Mouse (Mus musculus) 3T3-L1 (cell line): ENCODE results near the gene Ncs1.

ENCODE experiments used
- DNase-seq: peaks from one replicate; pipeline ENCODE4 v3.0.0-alpha.2; 2015; ENCODE audit warnings: low read depth, low spot score

Ncs1 gene

GRCm38 (mm10) chr2:31277810-31278209 is 32.2 kb downstream of the Ncs1 start:
- DNase-seq: no peak

GRCm38 (mm10) chr2:31278483-31278882 is 32.9 kb downstream of the Ncs1 start:
- no peak for DNase-seq

GRCm38 (mm10) chr2:31281138-31281537 is 35.5 kb downstream of the Ncs1 start:
- no peak for DNase-seq

GRCm38 (mm10) chr2:31282266-31282665 is 36.6 kb downstream of the Ncs1 start:
- no peak for DNase-seq

GRCm38 (mm10) chr2:31282880-31283279 is 37.3 kb downstream of the Ncs1 start:
- no peak for DNase-seq

GRCm38 (mm10) chr2:31284531-31284930 is 38.9 kb downstream of the Ncs1 start:
- no peak for DNase-seq

GRCm38 (mm10) chr2:31291421-31291820 is 45.8 kb downstream of the Ncs1 start:
- peak; percentile 81 for DNase-seq

GRCm38 (mm10) chr2:31294985-31295384 is 49.4 kb downstream of the Ncs1 start:
- peak; percentile 82 for DNase-seq

- DNase-seq: no peak
These were observed 50.8 kb downstream of the Ncs1 start for GRCm38 (mm10) chr2:31296395-31296794.

- DNase-seq: peak; percentile 78
These were observed 52.1 kb downstream of the Ncs1 start for GRCm38 (mm10) chr2:31297602-31298268.

- DNase-seq: no peak
These were observed 53.2 kb downstream of the Ncs1 start for GRCm38 (mm10) chr2:31298814-31299213.

GRCm38 (mm10) chr2:31299266-31299665 is 53.6 kb downstream of the Ncs1 start:
- DNase-seq: peak; percentile 63

- peak; percentile 62 for DNase-seq
These were observed 54.4 kb downstream of the Ncs1 start for GRCm38 (mm10) chr2:31299996-31300395.

- DNase-seq: no peak
These were observed 57.6 kb downstream of the Ncs1 start for GRCm38 (mm10) chr2:31303177-31303576.

GRCm38 (mm10) chr2:31304191-31304590 is 58.6 kb downstream of the Ncs1 start:
- no peak for DNase-seq

GRCm38 (mm10) chr2:31304801-31305665 is 59.4 kb downstream of the Ncs1 start:
- DNase-seq: no peak

GRCm38 (mm10) chr2:31305684-31306083 is 60.1 kb downstream of the Ncs1 start:
- DNase-seq: peak; percentile 47

GRCm38 (mm10) chr2:31308257-31308656 is 62.6 kb downstream of the Ncs1 start:
- no peak for DNase-seq

GRCm38 (mm10) chr2:31309549-31309948 is 63.9 kb downstream of the Ncs1 start:
- no peak for DNase-seq

GRCm38 (mm10) chr2:31314007-31314465 is 68.4 kb downstream of the Ncs1 start, which contains the start of gene Hmcn2:
Gene Hmcn2, plus strand, starts transcription at chr2:31314415.
- no peak for DNase-seq

GRCm38 (mm10) chr2:31318162-31318561 is 72.5 kb downstream of the Ncs1 start:
- no peak for DNase-seq

GRCm38 (mm10) chr2:31319200-31319599 is 73.6 kb downstream of the Ncs1 start:
- DNase-seq: no peak

- no peak for DNase-seq
These were observed 81.6 kb downstream of the Ncs1 start for GRCm38 (mm10) chr2:31327186-31327585.
